Mouse (Mus musculus) hindbrain, postnatal 0 days (tissue): ENCODE data around the gene Tmem223. TPM values are rescaled to one million over a fixed set of nuclear protein-coding genes. Genes with fewer than 3 reads are reported as not detected.
"Not testable (repeated sequence)": the region's sequence is repeated elsewhere in the genome, so short reads cannot be mapped to it uniquely, and the experiment has no call there.

Experiments
- ATAC-seq: fragments of 200-750 bp; cut with Nextera tagmentation; 2 replicates; pipeline ENCODE4 v1.8.0; 2017; ENCODE audit warnings: mild to moderate bottlenecking, moderate TSS enrichment, moderate library complexity
- DNase-seq: peaks from one replicate; pipeline ENCODE4 v3.0.0-alpha.2; 2015; ENCODE audit warnings: low spot score
- H3K27ac ChIP-seq: fragments of 300-500 bp; sonication (generic); 2 replicates; pipeline ENCODE4 v1.5.1; 2014; ENCODE audit warnings: mild to moderate bottlenecking
- H3K27me3 ChIP-seq: fragments of 300-500 bp; sonication (generic); 2 replicates; pipeline ENCODE4 v1.6.1; 2014; ENCODE audit warnings: low read length, mixed read lengths; ENCODE audit not compliant: insufficient read depth
- H3K36me3 ChIP-seq: fragments of 300-500 bp; sonication (generic); 2 replicates; pipeline ENCODE4 v1.6.1; 2014; ENCODE audit warnings: low read length, mixed read lengths; ENCODE audit not compliant: insufficient read depth
- H3K4me1 ChIP-seq: fragments of 300-500 bp; sonication (generic); 2 replicates; pipeline ENCODE4 v1.6.1; 2014; ENCODE audit warnings: antibody characterized with exemption, low read length, mixed read lengths; ENCODE audit not compliant: insufficient read depth
- H3K4me2 ChIP-seq: fragments of 300-500 bp; sonication (generic); 2 replicates; pipeline ENCODE4 v1.6.1; 2014; ENCODE audit warnings: low read depth, mild to moderate bottlenecking, low read length, moderate library complexity, mixed read lengths
- H3K4me3 ChIP-seq: fragments of 300-500 bp; sonication (generic); 2 replicates; pipeline ENCODE4 v1.5.1; 2014; ENCODE audit warnings: low read length
- H3K9ac ChIP-seq: fragments of 300-500 bp; sonication (generic); replicated peaks from 2 replicates; pipeline ENCODE4 v1.6.1; 2014; ENCODE audit warnings: mild to moderate bottlenecking, low read length, moderate library complexity, mixed read lengths
- H3K9me3 ChIP-seq: fragments of 300-500 bp; sonication (generic); 2 replicates; pipeline ENCODE4 v1.6.1; 2016; ENCODE audit warnings: low read length, mixed read lengths
- CTCF ChIP-seq: IDR thresholded peaks from 2 replicates; pipeline ENCODE4 v1.5.1; 2016; ENCODE audit warnings: antibody characterized with exemption, control low read depth, low read depth
- WGBS: fragments of 180-500 bp; shearing (Covaris S2); extraction: QIAGEN DNeasy Blood & Tissue Kit; methylation state at CpG from one replicate; pipeline ENCODE4 v1.1.7; 2014; 5-methylcytosine and 5-hydroxymethylcytosine counted together
- polyA plus RNA-seq: library from polyadenylated mRNA; unstranded; fragments of >200 nt; fragmentation: Nextera tagmentation; extraction: Ambion mirVana; gene quantifications from 2 replicates; pipeline ENCODE4 v1.2.1, GENCODE M21; 2015
- total RNA-seq: library from RNA; depleted of rRNA; stranded (reverse); fragments of >200 nt; gene quantifications from 2 replicates; pipeline ENCODE4 v1.2.3, GENCODE M21; 2014

The Tmem223 gene
- total and polyA plus RNA-seq, 2 experiments from 2014 or later = 233 to 347 TPM

DNA sequence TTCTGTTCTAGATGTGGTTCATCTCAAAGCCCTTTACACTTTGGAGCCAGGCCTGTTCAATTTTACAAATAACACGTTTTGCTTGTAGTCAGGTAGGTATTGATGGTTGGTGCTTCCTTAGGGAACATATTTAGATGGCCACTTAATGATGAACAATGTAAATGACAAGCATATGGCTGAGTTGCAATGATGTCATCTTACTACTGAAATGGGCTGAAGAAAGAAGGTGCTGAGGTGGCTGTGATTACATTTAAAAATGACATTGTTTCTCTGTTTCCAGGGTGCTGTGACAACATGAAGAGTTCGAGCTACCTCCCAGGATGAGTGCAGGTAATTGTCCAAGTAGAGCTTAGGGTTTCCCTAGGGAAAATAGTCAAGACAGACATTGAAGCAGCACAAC is 46.4 kb upstream of the Tmem223 start:
- DNase-seq (no peak), ATAC-seq (no peak)
- Histone ChIP-seq H3K4me2 (peak overlapping the region; percentile 73), H3K27me3 (no peaks in the 10 kb centered on the region), H3K4me3 (peak overlapping the region; percentile 71), H3K4me1 (peaks cover 14% of the 10 kb centered on the region; the same call in 1 of the 2 replicates), H3K9me3 (no peaks in the 10 kb centered on the region), H3K9ac (peak overlapping the region; percentile 88), H3K27ac (peak overlapping the region; percentile 98), H3K36me3 (peaks cover 22% of the 10 kb centered on the region)
- 1% methylated on average over 2 of the region's 2 CpGs for WGBS
- TF ChIP-seq CTCF = no peak

DNA sequence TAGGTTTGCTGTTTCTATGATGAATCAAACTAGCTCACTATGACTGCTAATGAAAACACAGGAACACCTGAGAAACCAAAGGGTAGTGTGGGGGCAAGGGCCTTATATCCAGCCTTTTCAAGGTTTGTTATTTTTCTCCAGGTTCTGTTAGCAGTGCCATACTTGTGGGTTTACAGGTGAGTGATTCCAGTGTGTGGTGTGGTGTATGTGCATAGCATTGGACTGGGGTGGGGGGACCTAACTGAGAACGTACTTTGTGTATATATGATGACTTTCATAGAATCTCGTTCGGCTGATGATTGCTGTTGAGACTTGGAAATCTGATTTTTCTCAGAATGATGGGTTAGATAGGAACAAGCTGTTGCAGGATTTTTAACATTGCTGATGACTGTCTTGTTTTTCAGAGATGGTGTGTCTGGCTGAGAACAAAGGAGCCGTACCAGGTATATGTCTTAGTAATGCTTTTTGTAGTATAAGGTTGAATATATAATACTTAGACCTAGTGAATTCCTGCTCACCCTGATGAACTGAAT is 45.6 kb upstream of the Tmem223 start:
- H3K9ac ChIP-seq = peak overlapping the region; percentile 88; the same call in 1 of the 2 replicates

DNA sequence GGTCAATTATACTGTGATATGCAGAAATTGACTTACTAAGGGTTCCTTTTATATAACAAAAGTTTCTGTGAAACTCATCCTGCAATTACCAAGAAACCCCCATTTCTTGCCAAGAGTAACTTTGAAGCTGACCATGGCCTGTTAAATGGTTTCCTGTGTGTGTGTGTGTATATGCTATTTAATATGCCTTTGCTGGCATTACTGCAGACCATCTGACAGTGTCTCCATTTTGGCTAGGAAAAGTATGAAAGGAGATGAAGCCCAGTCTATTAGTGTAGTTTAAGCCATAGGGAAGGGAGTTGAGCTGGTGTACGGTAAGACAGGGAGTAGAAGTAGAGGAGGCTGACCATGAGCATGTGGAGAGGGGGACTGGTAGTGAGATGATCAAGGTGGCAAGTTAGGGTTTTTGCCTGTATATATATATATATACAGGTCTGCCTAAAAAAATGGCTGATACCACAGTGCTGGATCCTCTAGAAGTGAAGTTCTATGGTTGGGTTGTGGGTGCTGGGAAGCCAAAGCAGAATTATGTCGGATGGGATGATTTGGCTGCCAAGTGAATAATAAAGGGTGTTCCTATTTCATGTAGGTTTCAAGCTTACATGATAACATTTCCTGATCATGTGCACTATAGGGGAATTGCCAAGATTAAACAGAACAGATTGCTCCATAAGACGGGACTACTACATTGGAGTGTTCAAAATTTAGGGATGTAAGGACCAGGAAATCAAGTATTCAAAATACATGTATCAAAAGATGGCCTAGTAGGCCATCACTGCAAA is 44.0 kb upstream of the Tmem223 start:
- Histone ChIP-seq H3K4me1 (peaks cover 14% of the 10 kb centered on the region; the same call in 1 of the 2 replicates), H3K36me3 (peaks cover 22% of the 10 kb centered on the region), H3K4me3 (no peak overlapping the region), H3K9ac (no peak overlapping the region), H3K27ac (no peak overlapping the region), H3K27me3 (no peaks in the 10 kb centered on the region), H3K9me3 (no peaks in the 10 kb centered on the region), H3K4me2 (no peak overlapping the region)
- 21% methylated on average over 3 of the region's 3 CpGs for WGBS
- DNase-seq (no peak), ATAC-seq (no peak)
- no peak for TF ChIP-seq CTCF

More for the DNA sequence above, 45.6 kb upstream of the Tmem223 start:
- Histone ChIP-seq H3K36me3 (peaks cover 22% of the 10 kb centered on the region), H3K4me1 (peaks cover 14% of the 10 kb centered on the region; the same call in 1 of the 2 replicates), H3K4me3 (peak overlapping the region; percentile 71; the same call in 1 of the 2 replicates), H3K27me3 (no peaks in the 10 kb centered on the region), H3K9me3 (no peaks in the 10 kb centered on the region), H3K4me2 (peak overlapping the region; percentile 73), H3K27ac (no peak overlapping the region)
- DNase-seq (no peak), ATAC-seq (no peak)
- WGBS = 55% methylated on average over 4 of the region's 4 CpGs
- TF ChIP-seq CTCF = no peak

DNA sequence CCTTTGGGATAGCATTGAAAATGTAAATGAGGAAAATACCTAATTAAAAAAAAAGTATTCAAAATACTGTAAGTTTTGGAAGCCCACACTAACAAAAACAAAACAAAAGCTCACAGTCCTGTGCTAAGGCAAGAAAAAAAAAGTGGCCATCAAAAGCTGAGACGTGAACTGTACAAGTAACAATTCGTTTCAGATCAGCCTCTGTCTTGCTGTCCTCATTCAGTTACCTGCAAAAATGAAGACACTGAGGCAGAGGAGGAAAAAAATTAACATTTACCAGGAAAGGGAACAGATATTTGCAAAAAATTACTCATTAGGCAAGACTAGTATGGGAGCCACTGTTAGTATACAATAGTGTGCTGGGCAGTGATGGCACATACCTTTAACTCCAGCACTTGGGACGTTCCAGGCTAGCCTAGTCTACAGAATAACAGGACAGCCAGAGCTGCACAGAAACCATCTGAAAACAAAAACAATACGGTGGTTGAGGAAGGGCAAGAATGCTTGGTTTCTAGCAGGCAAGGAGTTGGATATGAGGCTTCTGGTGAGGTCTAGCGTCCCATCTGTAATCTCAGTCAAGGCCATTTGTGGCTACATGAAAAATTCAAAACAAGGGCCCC is 43.2 kb upstream of the Tmem223 start:
- H3K27me3 ChIP-seq = no peaks in the 10 kb centered on the region
- H3K9ac ChIP-seq = no peak overlapping the region
- no peak for TF ChIP-seq CTCF
- peaks cover 22% of the 10 kb centered on the region for H3K36me3 ChIP-seq
- no peak overlapping the region for H3K4me2 ChIP-seq
- ATAC-seq = no peak
- no peak for DNase-seq
- H3K9me3 ChIP-seq = no peaks in the 10 kb centered on the region
- H3K4me3 ChIP-seq = no peak overlapping the region
- WGBS = 21% methylated on average over 5 of the region's 5 CpGs
- peaks cover 7% of the 10 kb centered on the region; the same call in 1 of the 2 replicates for H3K4me1 ChIP-seq
- H3K27ac ChIP-seq = no peak overlapping the region

GRCm38 (mm10) chr19:8728335-8729099 is 42.3 kb upstream of the Tmem223 start:
- H3K27me3 ChIP-seq, H3K4me3 ChIP-seq, H3K9ac ChIP-seq, H3K9me3 ChIP-seq, H3K4me2 ChIP-seq, H3K27ac ChIP-seq, ATAC-seq, DNase-seq, H3K4me1 ChIP-seq: not testable (repeated sequence)
- WGBS = 44% methylated on average over 3 of the region's 3 CpGs
- peaks cover 22% of the 10 kb centered on the region for H3K36me3 ChIP-seq

GRCm38 (mm10) chr19:8734334-8734733 is 36.5 kb upstream of the Tmem223 start:
- Histone ChIP-seq H3K4me1 (peaks cover 3% of the 10 kb centered on the region; the same call in 1 of the 2 replicates), H3K4me2 (no peak overlapping the region), H3K9me3 (no peaks in the 10 kb centered on the region), H3K36me3 (peaks cover 13% of the 10 kb centered on the region), H3K9ac (no peak overlapping the region), H3K27ac (no peak overlapping the region), H3K4me3 (no peak overlapping the region), H3K27me3 (no peaks in the 10 kb centered on the region)
- no peak for ATAC-seq
- WGBS = 77% methylated on average over 3 of the region's 3 CpGs
- TF ChIP-seq CTCF = no peak
- no peak for DNase-seq
